Mouse (Mus musculus): ENCODE results near the gene Atl3.

- TF ChIP-seq CTCF (IDR thresholded peaks at IDR 0.05; ENCODE audit: borderline replicate concordance, control insufficient read depth, extremely low read depth, insufficient read depth, low read length, poor library complexity) (no peak), POLR2A (IDR thresholded peaks at IDR 0.05; ENCODE audit: control insufficient read depth, extremely low read depth, insufficient read depth, low read length, poor library complexity) (no peak)
Measured at GRCm38 (mm10) chr19:7533891-7534290, 40.1 kb downstream of the Atl3 start.
